Mouse (Mus musculus): ENCODE results near the gene Esrrb.

DNA sequence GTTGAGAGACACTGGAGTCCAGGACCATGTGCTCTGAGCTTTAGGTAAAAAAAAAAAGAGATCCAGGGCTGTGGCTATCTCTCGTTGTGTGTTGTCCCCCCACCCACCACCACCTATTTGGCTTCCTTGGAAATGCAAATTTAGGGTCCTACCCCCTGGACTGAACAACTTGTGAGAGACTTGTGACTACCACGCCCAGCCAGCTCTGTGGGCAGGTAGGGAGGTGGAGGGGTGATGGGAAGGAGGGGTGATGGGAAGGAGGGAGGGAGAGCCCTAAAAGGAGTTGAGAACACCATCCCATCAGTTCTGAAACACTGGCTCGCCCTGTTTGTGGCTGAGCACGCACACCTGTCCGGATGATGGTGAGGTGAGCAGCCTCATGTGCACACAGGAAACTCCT, 118.0 kb downstream of the Esrrb start:
- TF ChIP-seq CTCF (IDR thresholded peaks at IDR 0.05; ENCODE audit: low read depth) (no peak), EP300 (IDR thresholded peaks at IDR 0.05; ENCODE audit: low read depth) (no peak)
